Mouse (Mus musculus) thymus, postnatal 25 days (tissue): ENCODE measurements at regions not wholly inside any gene's neighbourhood (a gene's known extent, or its start where the extent isn't known, plus 50 kb on each side); places are given as distances from the start of the nearest gene placed in this dataset.

Experiments
- DNase-seq: peaks from one replicate; pipeline ENCODE4 v3.0.0; 2022

DNA sequence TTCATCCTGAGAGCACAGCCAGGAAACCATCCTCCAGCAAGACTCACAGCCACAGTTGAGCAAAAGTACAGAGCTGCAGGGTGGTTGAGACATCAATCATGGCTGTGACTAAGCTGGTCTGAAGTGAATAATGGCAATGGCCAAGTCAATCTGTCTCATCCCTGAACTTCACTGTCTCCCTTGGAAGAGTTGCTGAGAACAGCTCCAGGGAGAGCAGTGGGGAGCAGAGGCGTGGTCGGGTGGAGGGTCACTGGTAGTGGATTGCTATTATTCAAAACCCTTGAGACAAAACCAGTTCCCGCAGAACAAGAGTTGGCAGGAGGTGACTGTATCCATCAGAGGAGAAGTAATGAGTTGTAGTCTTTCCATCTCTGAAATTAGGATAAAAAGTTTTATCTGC, 185.7 kb upstream of the Tmem72 start:
- no peak for DNase-seq

DNA sequence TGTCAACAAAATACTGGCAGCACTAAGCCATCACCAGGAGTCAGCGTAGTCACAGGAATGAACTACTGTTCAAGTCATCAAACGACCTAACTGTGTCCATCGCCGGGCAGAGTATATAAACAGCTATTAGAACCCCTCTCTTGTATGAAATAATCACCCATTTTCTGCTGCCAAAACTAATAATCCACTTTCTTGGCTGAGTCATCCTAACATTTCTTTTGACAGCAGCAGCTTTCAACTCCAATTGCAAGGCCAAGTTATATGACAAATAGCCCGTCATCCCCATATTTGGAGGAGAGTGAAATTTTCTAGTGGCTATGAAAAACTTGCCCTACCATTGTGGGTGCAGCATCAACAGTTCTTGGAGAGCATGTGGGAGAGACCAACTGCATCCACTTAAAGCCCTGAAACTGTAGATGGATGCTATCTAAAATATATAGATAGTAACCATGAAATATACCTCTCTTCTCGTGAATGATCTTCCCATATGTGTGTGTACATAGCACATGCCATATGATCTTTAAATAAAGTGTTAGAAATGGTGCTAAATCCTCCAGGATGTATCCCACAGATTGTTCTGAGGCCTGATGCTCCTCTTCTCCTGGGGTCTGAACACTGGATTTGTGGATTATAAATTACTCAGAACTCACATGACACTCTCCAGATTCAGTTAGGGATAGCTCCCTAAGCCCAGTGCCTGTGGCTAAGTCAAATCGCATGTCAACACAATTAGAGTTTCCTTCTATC, 189.9 kb upstream of the Tmem72 start:
- no peak for DNase-seq

DNA sequence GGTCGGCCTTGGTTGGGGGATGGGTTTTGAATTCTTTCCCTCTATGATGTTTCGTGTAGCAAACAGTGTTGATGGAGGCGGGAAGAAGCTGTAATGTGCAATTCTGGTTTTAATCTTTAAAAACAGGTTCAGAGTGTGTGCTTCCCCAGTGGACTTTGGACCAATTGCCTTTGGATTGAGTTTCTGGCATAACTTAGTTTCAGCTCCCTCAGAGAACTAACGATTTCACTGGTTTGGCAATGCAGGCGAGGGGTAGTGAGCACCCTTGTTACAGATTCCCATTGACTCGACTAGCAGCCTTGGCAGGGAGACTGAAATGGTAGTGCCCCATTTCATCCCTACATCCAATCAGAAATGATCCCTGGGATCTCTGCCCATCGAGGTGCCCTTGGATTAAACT, 193.9 kb upstream of the Tmem72 start:
- DNase-seq: no peak

DNA sequence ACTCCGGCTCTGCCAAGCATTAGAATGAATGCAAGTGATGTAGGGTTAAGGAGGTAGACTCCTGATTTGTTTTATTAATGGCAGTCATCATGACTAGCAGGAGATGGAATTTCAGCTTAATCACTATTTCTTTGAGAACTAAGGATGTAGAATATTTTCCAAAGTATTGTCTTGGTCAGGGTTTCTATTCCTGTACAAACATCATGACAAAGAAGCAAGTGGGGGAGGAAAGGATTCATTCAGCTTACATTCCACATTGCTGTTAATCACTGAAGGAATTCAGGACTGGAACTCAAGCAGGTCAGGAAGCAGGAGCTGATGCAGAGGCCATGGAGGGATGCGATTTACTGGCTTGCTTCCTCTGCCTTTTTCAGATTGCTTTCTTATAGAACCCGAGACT, 195.4 kb upstream of the Tmem72 start:
- no peak for DNase-seq

DNA sequence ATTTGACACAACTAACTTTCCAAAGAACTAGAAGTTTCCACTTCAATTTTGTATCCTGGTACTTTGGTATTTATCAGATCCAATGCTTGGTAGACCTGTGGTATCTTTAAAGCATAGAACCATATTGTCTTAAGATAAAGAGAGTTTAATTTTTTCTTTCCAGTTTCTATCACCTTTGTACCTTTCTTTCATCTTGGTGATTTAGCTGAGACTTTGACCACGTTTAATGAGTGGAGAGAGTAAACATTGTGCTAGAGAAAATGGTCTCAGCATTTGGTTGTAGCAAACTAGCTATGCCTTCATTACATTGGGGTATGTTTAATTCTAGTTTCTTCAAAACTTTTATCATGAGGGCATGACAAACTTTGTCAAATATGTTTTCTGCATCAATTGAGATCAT, 197.4 kb upstream of the Tmem72 start:
- no peak for DNase-seq

DNA sequence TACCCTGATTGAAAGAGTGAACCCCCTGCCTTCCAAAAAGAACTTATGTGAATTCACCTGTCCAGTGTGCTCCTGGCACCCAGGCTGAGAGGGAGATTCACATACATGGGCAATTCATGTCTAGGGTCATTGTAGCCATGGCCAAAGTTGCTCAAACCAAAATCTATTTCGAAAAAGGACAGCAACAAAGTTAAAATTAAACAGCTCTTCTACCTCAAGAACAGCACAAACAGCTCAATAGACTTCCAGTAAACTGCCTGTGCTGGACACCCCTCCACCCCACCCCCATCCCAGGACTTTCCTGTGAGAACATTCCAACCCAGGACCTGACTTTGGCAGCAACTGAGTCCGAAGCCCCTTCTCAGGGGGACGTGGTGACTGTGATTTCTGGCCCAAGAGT, 218.3 kb upstream of the Tmem72 start:
- DNase-seq: no peak

DNA sequence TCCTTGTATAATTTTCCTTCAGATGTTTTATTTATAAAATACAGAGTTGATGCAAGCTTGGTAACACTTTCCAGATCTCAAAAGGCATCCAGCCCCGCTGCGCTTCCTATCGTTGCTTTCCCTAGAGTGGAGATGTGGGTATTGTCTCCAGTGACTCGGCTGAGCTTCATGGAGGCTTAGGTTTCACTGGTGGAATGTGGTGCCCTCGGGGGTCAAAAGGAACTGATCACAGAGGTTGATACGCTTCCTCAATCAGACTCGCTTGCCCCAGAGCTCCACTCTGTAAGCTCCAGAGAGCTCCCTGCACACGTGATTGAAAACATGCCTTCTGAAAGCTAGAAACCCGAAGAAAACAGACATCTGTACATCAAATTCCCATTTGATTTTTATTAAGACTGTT, 224.9 kb upstream of the Tmem72 start:
- no peak for DNase-seq

DNA sequence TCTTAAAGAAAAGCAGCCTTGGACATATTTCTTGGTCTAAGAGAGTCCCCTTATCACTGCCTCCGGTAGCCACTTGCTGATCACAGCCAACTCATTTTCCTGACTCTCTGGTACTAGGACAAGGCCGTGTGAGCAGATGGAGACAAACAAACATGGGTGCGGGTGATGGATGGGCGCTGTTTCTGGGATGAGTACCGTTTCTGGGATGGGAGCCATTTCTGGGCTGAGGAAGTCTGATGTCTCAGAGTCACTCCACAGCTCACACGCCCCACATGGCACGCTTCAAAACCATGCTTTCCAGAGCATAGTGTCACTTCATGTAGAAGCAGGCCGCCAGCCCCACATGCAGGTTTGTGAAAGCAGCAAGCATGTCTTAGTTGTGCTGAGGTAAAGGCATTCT, 225.6 kb upstream of the Cxcl12 start:
- no peak for DNase-seq

DNA sequence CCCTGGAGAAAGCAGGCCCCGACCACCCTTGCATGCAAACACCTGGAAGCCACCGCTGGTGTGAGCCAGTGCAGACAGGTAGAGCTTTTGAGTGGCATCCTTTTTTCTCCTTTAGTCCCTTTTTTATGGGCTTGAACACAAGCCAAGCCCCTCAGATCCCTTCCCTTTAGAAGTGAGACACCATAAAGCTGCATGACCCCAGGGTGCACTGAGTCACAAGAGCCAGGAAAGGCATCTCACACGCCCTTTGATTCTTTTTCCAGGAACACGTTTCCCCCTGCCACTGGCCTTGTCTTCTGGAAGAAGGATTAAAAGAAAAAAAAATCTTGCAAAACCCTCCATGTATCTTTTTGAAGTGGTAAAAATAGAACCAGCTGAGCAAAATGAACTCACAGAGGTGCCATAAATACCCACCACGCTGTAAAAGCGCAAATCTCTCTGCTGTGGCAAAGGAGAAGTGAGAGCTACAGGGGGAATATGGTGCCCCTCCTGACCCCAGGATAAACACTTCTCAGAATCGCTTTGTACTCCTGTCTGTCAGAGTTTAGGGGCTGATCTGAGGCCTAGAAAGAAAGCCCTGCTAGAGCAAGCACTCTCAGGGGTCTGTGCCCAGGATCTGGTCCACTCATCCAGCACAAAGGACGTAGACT, 222.1 kb upstream of the Cxcl12 start:
- no peak for DNase-seq

DNA sequence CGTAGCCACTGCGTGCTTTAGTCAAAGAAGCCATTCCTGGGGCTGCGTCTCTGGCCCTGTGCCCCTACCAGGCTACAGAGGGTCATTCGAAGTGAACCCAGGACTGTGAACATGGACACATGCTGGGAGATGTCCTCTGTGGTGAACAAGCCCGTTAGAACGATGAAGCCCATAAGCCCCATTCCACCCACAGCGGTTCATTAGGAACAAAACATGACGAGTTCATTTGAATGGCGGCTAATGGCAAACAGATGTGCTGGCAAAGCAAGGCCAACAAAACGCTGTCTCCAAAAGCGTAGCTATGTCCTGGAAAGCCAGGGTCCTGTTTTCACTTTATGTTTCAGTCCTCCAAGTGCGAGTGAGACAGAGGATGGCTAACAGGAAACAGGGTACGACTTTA, 208.7 kb upstream of the Cxcl12 start:
- DNase-seq: no peak

DNA sequence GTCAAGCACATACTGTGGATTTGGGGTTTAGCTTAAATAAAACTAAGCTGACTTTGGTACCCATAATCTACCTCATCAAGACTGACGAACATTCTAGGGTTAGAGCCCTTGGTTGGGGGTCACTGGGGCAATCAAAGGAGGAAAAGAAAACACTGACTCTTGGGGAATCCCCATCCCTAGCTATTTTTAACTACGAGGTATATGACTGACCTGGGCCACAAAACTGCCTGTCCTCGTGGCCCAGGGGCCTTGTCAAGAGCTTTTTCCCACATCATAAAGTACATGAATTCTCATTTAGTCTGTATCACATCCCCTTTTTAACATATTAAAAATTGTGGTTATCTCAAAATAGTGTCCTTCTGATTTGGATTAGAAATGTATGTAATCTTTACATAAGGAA, 207.7 kb upstream of the Cxcl12 start:
- DNase-seq: no peak

DNA sequence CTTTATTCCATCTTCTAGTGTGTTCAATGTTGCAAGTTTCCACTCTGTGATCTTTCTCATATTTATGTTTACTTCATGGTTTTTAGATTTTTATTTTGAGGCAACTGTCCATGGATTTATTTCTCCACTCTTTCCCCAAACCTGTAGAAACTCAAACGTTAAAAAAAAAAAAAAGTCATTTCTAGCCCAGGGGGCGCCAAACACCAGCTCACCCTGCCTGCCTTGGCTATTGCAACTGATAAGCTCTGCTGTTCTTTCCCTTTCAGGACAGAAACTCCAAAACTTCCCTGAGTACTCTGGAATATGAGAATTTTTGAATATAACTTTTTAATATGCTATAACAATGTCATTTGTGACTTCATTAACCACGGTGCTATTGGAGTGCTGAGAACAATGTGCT, 201.9 kb upstream of the Cxcl12 start:
- no peak for DNase-seq

DNA sequence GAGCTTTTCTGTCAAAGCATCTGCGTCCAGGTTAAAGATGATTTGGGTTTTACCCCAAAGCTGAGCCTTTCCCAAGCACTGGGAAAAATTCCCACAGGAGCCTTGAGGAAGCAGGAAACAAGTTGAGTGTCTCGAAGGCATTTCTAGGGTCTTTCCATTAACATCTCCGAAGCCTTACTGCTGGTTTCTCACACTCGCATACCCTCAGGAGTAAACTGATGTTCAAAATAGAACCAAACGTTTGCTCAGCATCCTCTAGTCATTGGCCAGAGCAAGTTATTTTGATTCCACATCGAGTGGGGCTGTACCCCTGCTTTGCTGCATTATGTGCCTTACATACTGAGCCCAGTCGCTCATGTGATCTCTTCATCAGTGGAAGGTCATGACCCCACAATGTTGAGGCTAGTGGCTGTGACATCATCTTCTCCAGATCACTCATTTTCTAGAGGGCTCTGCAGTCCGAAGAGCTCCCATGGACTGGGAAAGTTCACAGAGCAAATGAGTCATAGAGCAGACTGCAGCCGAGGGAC, 198.9 kb upstream of the Cxcl12 start:
- DNase-seq: no peak

DNA sequence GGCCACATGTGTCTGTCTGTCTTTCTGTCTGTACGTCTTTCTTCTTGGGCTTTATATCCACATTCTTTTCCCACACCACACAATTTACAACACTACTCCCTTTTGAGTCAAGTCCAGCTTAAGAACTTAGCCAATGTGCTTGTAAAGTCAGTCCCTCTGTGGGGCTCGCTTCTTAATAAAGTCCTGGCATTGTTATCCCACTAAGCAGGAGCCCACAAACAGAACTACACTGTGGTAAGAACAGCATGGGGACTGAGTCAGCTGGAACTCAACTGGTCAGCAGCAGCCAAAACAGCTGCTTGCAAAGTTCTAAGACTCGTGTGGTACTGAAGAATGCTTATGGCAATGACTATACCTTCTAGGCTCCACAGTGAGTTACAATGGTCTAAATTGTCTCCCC, 193.5 kb upstream of the Cxcl12 start:
- DNase-seq: no peak

DNA sequence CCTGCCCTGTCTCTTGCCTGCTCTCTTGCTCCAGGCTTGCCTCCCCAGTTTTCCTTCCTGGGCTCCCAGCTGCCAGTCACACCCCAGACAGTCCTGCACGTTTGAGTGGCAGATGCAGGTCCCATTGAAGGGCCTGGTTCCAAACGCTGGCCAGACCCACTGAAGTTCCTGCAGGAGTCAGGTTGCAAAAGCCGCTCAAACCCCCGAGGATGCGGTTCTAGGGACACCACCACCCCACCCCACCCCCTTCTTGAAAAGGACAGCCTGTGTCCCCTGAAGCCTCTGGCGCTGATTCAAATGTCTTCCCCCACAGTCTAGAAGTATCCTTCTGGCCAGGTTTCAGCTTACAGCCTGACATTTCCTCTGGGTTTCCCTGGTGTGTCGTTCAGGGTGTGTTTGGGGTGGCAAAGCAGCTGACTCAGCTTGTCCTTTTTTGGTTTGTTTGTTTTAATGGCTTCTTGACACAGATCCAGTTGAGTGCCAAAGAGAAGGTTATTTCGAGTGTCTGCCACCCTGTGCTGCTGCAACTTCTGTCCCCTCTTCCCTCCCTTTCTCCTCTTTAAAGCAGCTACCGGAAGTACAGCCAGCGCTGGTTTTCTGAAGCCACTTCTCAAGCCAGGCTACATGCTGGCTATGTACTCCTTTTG, 187.9 kb upstream of the Cxcl12 start:
- DNase-seq: no peak

DNA sequence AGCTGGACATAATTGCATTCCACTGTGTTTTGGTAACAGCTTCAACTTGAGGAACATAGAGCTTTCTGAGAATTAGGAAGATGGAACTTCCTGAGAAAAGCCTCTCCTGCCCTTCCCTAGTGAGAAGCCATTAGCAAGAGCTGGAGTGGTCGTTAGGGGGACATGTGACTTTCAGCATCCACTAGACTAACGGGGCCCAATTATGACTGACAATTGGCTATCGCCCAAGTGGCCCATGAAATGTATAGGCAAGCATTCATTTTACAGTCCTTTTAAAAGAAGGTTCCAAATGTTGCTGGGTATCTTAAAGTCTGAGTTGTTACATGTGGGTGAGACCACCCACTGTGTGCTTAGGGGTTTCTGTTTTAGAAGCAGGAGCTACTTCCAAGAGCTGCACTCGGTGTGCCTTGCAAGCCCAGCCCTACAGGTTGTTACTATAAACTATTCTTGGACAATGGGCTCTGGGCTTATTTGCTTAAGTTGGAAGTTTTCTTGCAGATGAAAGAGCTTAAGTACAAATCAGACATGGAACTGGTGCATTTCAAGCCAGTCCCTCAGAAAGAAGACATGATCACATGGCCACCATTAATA, 183.1 kb upstream of the Cxcl12 start:
- no peak for DNase-seq

DNA sequence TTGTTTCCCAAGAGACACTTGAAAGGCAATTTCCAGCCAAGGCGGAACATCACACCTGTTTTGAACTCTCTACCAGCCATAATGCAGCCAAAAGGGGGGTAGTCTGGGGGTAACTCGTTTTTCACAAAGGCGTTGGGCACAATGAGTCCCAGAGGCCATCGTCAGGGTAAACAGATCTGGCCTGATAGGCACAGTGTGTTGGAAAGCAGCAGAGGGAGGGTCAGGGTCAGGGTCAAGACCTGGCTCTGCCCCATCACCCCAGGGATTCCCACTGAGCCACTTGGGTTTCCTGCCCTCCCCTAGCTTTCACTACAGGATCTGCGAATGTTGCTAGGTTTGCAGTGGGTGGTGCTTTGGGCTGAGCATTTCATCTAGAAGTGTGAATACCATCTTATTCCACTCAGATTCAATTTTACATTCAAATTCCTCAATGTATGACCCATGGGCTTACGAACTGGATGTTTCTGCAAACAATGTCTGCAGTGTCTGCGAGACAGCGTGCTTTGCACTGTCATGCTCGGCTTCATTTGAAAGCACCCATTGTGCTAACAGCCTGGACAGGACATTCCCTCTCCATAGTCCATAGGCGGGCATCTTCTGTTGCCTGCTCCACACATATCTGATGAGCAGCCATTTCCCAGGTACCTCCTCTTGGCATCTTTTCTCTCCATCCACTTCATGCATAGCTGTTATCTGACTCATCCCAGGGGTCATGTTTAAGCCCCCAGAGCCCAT, 181.9 kb upstream of the Cxcl12 start:
- no peak for DNase-seq

DNA sequence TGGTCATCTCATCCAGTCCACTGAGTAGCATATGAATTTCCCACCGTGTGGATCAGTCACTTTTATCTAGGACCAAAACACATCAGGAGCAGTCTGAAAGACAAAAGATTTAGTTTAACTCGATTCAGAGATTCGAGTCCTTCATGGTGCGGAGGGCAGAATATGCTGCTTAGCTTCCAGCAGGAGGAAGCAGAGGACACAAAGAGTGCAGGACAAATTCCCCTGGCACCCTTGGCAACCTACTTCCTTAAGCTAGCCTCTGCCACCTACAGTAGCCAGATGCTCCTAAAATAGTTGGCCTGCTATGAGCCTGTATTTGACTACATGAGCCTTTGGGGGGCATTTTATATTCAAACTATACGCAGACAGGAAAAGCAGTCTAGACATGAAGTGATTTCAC, 181.1 kb upstream of the Cxcl12 start:
- no peak for DNase-seq

DNA sequence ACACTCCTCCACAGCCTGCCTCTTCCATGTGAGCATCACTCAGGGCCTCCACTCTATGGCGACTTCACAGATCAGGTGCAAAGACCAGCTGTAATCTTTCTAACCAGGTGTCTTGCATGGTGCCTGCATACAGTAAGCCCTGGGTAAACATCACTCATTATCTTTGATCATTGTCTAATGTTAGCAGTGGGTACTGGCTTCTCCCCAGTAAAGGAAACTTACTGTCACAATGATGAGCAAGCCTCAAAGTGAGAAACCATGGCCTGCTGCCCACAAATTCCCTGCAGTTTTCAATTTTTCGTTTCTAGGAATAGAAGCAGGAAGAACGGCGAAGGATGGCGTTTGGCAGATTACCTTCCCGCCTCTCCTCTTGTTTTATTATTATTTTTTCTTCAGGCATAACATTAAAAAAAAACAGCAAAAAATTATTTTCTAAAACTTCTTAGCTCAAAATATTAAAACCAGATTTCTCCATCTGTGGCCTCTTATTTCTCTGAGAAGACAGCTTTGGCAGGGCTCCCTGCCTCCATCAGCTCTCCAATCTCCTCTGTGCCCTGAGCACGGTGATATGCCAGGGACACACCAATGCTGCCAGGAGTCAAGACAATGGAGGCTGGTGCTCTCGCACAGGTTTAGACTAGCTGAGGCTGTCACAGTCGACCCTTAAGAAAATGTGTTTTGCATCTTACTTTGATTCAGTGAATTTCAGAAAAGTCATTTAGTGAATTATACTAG, 169.2 kb upstream of the Cxcl12 start:
- DNase-seq: no peak

DNA sequence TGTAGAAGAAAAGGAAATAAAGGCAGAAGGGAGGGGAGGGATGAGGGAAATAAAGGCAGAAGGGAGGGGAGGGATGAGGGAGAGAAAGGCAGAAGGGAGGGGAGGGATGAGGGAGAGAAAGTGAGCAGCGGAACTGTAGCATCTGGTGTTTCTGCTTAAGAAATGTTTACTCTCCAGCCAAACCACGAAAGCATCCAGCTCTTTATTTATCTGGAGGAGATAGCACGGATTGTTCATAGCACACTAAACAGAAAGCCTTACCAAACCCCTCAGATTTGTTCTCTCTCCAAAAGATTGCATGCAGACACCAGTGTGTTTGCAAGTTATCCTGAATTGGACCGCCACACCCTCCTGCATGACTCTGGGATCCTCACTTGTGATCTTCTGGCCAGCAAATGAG, 168.4 kb upstream of the Cxcl12 start:
- no peak for DNase-seq

DNA sequence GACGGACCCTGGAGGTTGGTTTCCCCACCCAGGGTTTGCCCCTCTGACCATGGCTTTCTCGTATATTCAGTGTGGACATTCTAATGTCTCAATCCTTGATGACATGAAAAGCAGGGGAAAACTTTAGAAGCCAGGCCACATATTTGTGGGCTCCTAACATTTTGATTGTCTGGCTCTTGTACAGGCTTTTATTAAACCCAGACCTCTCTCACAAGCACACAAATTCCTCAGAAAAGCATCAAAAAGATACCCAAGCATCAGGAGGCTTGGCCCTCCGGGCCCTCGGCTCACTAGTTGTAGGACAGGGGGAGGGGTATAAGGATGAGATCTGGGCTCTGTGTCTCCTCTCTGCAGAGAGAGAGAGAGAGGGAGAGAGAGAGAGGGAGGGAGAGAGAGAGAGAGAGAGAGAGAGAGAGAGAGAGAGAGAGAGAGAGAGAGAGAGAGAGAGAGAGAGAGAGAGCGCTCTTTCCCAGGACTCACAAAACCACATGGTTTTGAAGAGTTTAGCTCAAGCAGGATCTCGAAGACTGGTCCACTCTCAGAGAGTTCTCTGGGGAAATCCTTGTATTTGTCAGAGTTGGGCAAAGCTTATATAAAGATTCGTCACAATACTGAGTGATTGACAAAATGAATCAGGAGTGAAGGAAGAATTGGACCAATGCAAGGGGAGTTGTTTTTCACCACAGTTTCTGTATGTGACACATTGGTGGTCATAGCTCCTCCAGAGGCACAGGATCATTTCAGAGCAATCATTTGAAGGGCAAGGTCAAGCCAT, 167.2 kb upstream of the Cxcl12 start:
- no peak for DNase-seq

DNA sequence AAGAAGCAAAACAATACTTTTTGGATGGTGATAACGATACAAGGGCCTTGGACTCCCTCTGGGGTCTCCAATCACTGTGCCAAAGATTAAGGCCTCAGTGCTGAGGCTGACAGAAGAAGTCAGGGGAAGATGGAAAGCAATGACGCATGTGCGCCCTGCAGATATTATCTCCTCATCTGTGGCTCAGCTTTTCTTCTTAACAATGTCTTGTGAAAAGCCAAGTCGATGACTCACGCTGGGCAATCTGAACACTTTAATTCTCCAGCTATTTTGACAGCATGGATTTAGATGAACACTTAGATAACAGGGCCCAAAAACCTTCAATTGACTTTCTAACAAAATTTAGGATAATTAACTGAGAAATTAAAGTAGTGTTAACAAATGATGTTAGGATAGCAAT, 155.7 kb upstream of the Cxcl12 start:
- DNase-seq: no peak
